Mouse (Mus musculus) CH12.LX (cell line): Measurements from ENCODE around the gene Apoc4. TPM values are rescaled to one million over a fixed set of nuclear protein-coding genes. Genes with fewer than 3 reads are reported as not detected.

ENCODE experiments used
- DNase-seq: peaks from one replicate; pipeline ENCODE4 v3.0.0-alpha.2; 2013; ENCODE audit errors: extremely low read depth
- H3K27ac ChIP-seq: 2 replicates; pipeline ENCODE4 v1.5.1; 2012; ENCODE audit warnings: low read depth, mild to moderate bottlenecking, control low read depth, moderate library complexity; ENCODE audit not compliant: insufficient read depth
- H3K27me3 ChIP-seq: replicated peaks from 2 replicates; pipeline ENCODE3; 2012; ENCODE audit warnings: inconsistent platforms
- H3K36me3 ChIP-seq, 2 experiments: replicated peaks in 1 of 2; 2 replicates each; pipeline versions ENCODE3 to v1.6.1; 2012; ENCODE audit warnings: inconsistent platforms in 1 of 2, low read length in 1 of 2, mild to moderate bottlenecking in 1 of 2, mixed read lengths in 1 of 2, moderate library complexity in 1 of 2; ENCODE audit not compliant: control insufficient read depth in 1 of 2, insufficient read depth in 1 of 2
- H3K4me1 ChIP-seq, 2 experiments: 2 replicates each; pipeline ENCODE4 v1.6.1; 2012; ENCODE audit warnings: inconsistent platforms in 1 of 2, moderate library complexity in 1 of 2; ENCODE audit not compliant: insufficient read depth in 2 of 2, control insufficient read depth in 1 of 2
- H3K4me2 ChIP-seq: 2 replicates; pipeline ENCODE4 v1.6.1; 2012; ENCODE audit warnings: low read depth, mild to moderate bottlenecking, control low read depth; ENCODE audit not compliant: poor library complexity, insufficient read depth, severe bottlenecking
- H3K4me3 ChIP-seq, 3 experiments: fragments of 150-350 bp in 1 of 3; sonication (generic) in 1 of 3; replicated peaks in 1 of 3; 2 replicates each; pipeline versions ENCODE3 to v1.5.1; 2011 to 2012; ENCODE audit warnings: low read depth in 2 of 3, low read length in 2 of 3, mild to moderate bottlenecking in 2 of 3, moderate library complexity in 2 of 3, control low read depth in 1 of 3, improper control_type of control experiment in 1 of 3, inconsistent platforms in 1 of 3, mixed read lengths in 1 of 3; ENCODE audit not compliant: poor library complexity in 1 of 3
- H3K79me2 ChIP-seq: replicated peaks from 2 replicates; pipeline ENCODE4 v1.6.1; 2012; ENCODE audit warnings: mild to moderate bottlenecking, moderate library complexity; ENCODE audit not compliant: control insufficient read depth, poor library complexity, insufficient read depth, severe bottlenecking; ENCODE audit errors: extremely low read depth
- H3K9ac ChIP-seq: 2 replicates; pipeline ENCODE4 v1.6.1; 2012; ENCODE audit warnings: low read depth, mild to moderate bottlenecking, control low read depth, moderate library complexity; ENCODE audit not compliant: insufficient read depth
- H3K9me3 ChIP-seq: replicated peaks from 2 replicates; pipeline ENCODE3; 2012; ENCODE audit warnings: low read length, inconsistent platforms, mixed read lengths
- CHD2 ChIP-seq: IDR thresholded peaks from 2 replicates; pipeline ENCODE4 v1.6.1; 2011; ENCODE audit warnings: low read length, improper control_type of control experiment
- NELFE ChIP-seq: IDR thresholded peaks from 2 replicates; pipeline ENCODE4 v1.6.1; 2011; ENCODE audit warnings: low read depth, low read length, improper control_type of control experiment
- RAD21 ChIP-seq: IDR thresholded peaks from 2 replicates; pipeline ENCODE4 v1.6.1; 2011; ENCODE audit warnings: low read depth, mild to moderate bottlenecking, low read length, improper control_type of control experiment, moderate library complexity
- SIN3A ChIP-seq: IDR thresholded peaks from 2 replicates; pipeline ENCODE4 v1.6.1; 2012; ENCODE audit warnings: low read length, improper control_type of control experiment, inconsistent platforms
- TCF12 ChIP-seq: IDR thresholded peaks from 2 replicates; pipeline ENCODE4 v1.6.1; 2014; ENCODE audit warnings: low read depth, mild to moderate bottlenecking, inconsistent platforms, low read length, improper control_type of control experiment
- ZMIZ1 ChIP-seq: IDR thresholded peaks from 2 replicates; pipeline ENCODE4 v1.6.1; 2012; ENCODE audit warnings: low read depth, mild to moderate bottlenecking, inconsistent platforms, low read length, improper control_type of control experiment
- dilution Hi-C: fragments of 300-500 bp; cut with MboI; formaldehyde crosslinking; loops from 2 replicates; pipeline ENCODE4 v1.14.3; 2020; ENCODE audit warnings: low sequenced_read_pairs; ENCODE audit not compliant: extremely low pct_unique_long_range_greater_than_20kb, extremely low pct_ligation_motif_present
- in situ Hi-C: fragments of 300-500 bp; cut with MboI; formaldehyde crosslinking; loops from 3 replicates; pipeline ENCODE4 v1.14.3; 2019; ENCODE audit warnings: low sequenced_read_pairs, low pct_ligation_motif_present, low pct_unique_long_range_greater_than_20kb, mixed read lengths
- polyA plus RNA-seq: library from polyadenylated mRNA; unstranded; fragments of >175 nt; gene quantifications from 2 replicates; pipeline ENCODE4 v1.2.1, GENCODE M21; 2012; ENCODE audit warnings: low read depth; ENCODE audit not compliant: insufficient read length
- total RNA-seq, 2 experiments: library from RNA; depleted of rRNA; stranded (reverse); fragments of 300-350 nt in 1 of 2; fragments of >200 nt in 1 of 2; gene quantifications; 2 replicates each; pipeline ENCODE4 v1.2.3; 2012 to 2014

The Apoc4 gene
- total and polyA plus RNA-seq, 3 experiments: not detected

GRCm38 (mm10) chr7:19628192-19628535, 53.1 kb downstream of the Apoc4 start:
- Histone ChIP-seq H3K9me3 (no peaks in the 10 kb centered on the region), H3K4me1 (peaks cover 11 to 45% of the 10 kb centered on the region in 2 experiments), H3K27ac (no peak overlapping the region), H3K27me3 (no peaks in the 10 kb centered on the region), H3K4me3 (peak overlapping the region; percentile 51 to 65 (median 53)), H3K79me2 (peaks cover 5% of the 10 kb centered on the region; the same call in 1 of the 2 replicates), H3K9ac (no peak overlapping the region), H3K4me2 (peak overlapping the region; percentile 45), H3K36me3 (peaks cover 27 to 58% of the 10 kb centered on the region in 2 experiments)
- TF ChIP-seq TCF12 (no peak), RAD21 (no peak), SIN3A (no peak), ZMIZ1 (no peak), NELFE (no peak), CHD2 (no peak)
- in situ Hi-C loops: no loop called here
- no peak for DNase-seq
- dilution Hi-C loops: no loop called here

Other genes starting within 250 kb of the Apoc4 start
Only the 20 nearest of the 24 such genes appear.
- gene Bloc1s3, start 173.1 kb downstream of the Apoc4 start, total RNA-seq (2012; rRNA removed): 5.1 and 6.7 TPM in 2 replicates
- 6.9 and 8.0 TPM in 2 replicates for gene Bloc1s3, start 173.1 kb downstream of the Apoc4 start, total RNA-seq (2014; rRNA removed)
- gene Bloc1s3, start 173.1 kb downstream of the Apoc4 start, polyA plus RNA-seq: 3.8 and 4.9 TPM in 2 replicates
- gene Trappc6a, start 173.1 kb downstream of the Apoc4 start, total RNA-seq (2012; rRNA removed): 114 and 201 TPM in 2 replicates
- 72.2 and 77.8 TPM in 2 replicates for gene Trappc6a, start 173.1 kb downstream of the Apoc4 start, total RNA-seq (2014; rRNA removed)
- gene Trappc6a, start 173.1 kb downstream of the Apoc4 start, polyA plus RNA-seq: 37.2 and 41.1 TPM in 2 replicates
- 0.92 and 1.9 TPM in 2 replicates for gene Nkpd1, start 163.6 kb downstream of the Apoc4 start, total RNA-seq (2012; rRNA removed)
- 0.59 and 1.1 TPM in 2 replicates for gene Nkpd1, start 163.6 kb downstream of the Apoc4 start, total RNA-seq (2014; rRNA removed)
- 2.1 and 2.3 TPM in 2 replicates for gene Nkpd1, start 163.6 kb downstream of the Apoc4 start, polyA plus RNA-seq
- gene Ppp1r37, start 118.4 kb downstream of the Apoc4 start, total RNA-seq (2012; rRNA removed): 13.8 and 14.2 TPM in 2 replicates
- gene Ppp1r37, start 118.4 kb downstream of the Apoc4 start, total RNA-seq (2014; rRNA removed): 7.3 and 7.7 TPM in 2 replicates
- 15.7 and 16.5 TPM in 2 replicates for gene Ppp1r37, start 118.4 kb downstream of the Apoc4 start, polyA plus RNA-seq
- 26.5 and 30.0 TPM in 2 replicates for gene Zfp296, start 104.2 kb downstream of the Apoc4 start, total RNA-seq (2012; rRNA removed)
- gene Zfp296, start 104.2 kb downstream of the Apoc4 start, total RNA-seq (2014; rRNA removed): 8.6 and 10.7 TPM in 2 replicates
- gene Zfp296, start 104.2 kb downstream of the Apoc4 start, polyA plus RNA-seq: 37.6 and 44.0 TPM in 2 replicates
- gene Gemin7, start 103.9 kb downstream of the Apoc4 start, total RNA-seq (2012; rRNA removed): 52.5 and 63.2 TPM in 2 replicates
- gene Gemin7, start 103.9 kb downstream of the Apoc4 start, total RNA-seq (2014; rRNA removed): 89.6 and 101 TPM in 2 replicates
- gene Gemin7, start 103.9 kb downstream of the Apoc4 start, polyA plus RNA-seq: 59.3 and 64.4 TPM in 2 replicates
- gene Clasrp, start 77.0 kb downstream of the Apoc4 start, total RNA-seq (2012; rRNA removed): 43.4 and 45.4 TPM in 2 replicates
- gene Clasrp, start 77.0 kb downstream of the Apoc4 start, total RNA-seq (2014; rRNA removed): 14.5 and 17.5 TPM in 2 replicates
- 59.4 and 62.6 TPM in 2 replicates for gene Clasrp, start 77.0 kb downstream of the Apoc4 start, polyA plus RNA-seq
- gene Relb, start 52.0 kb downstream of the Apoc4 start, total RNA-seq (2012; rRNA removed): 37.8 and 58.1 TPM in 2 replicates
- gene Relb, start 52.0 kb downstream of the Apoc4 start, total RNA-seq (2014; rRNA removed): 41.5 and 44.0 TPM in 2 replicates
- 50.6 and 59.6 TPM in 2 replicates for gene Relb, start 52.0 kb downstream of the Apoc4 start, polyA plus RNA-seq
- 43.6 and 43.9 TPM in 2 replicates for gene Clptm1, start 16.4 kb downstream of the Apoc4 start, total RNA-seq (2012; rRNA removed)
- 33.8 and 34.0 TPM in 2 replicates for gene Clptm1, start 16.4 kb downstream of the Apoc4 start, total RNA-seq (2014; rRNA removed)
- gene Clptm1, start 16.4 kb downstream of the Apoc4 start, polyA plus RNA-seq: 54.7 and 70.9 TPM in 2 replicates
- gene Apoc2, start 3.5 kb downstream of the Apoc4 start, total RNA-seq (2012; rRNA removed): not detected in 2 replicates
- gene Apoc2, start 3.5 kb downstream of the Apoc4 start, total RNA-seq (2014; rRNA removed): not detected in 2 replicates
- gene Apoc2, start 3.5 kb downstream of the Apoc4 start, polyA plus RNA-seq: not detected in 2 replicates
- not detected in 2 replicates for gene Gm44805, start 56 bp downstream of the Apoc4 start, total RNA-seq (2012; rRNA removed)
- gene Gm44805, start 56 bp downstream of the Apoc4 start, total RNA-seq (2014; rRNA removed): not detected in 2 replicates
- not detected in 2 replicates for gene Gm44805, start 56 bp downstream of the Apoc4 start, polyA plus RNA-seq
- gene Apoc1, start 11.2 kb upstream of the Apoc4 start, total RNA-seq (2012; rRNA removed): not detected in 2 replicates
- gene Apoc1, start 11.2 kb upstream of the Apoc4 start, total RNA-seq (2014; rRNA removed): not detected in 2 replicates
- gene Apoc1, start 11.2 kb upstream of the Apoc4 start, polyA plus RNA-seq: not detected in 2 replicates
- 10.0 and 10.5 TPM in 2 replicates for gene Apoe, start 17.7 kb upstream of the Apoc4 start, total RNA-seq (2012; rRNA removed)
- 6.2 and 6.4 TPM in 2 replicates for gene Apoe, start 17.7 kb upstream of the Apoc4 start, total RNA-seq (2014; rRNA removed)
- gene Apoe, start 17.7 kb upstream of the Apoc4 start, polyA plus RNA-seq: 16.7 and 21.4 TPM in 2 replicates
- gene Tomm40, start 34.0 kb upstream of the Apoc4 start, total RNA-seq (2012; rRNA removed): 179 and 214 TPM in 2 replicates
- gene Tomm40, start 34.0 kb upstream of the Apoc4 start, total RNA-seq (2014; rRNA removed): 115 TPM in 2 replicates
- 197 and 221 TPM in 2 replicates for gene Tomm40, start 34.0 kb upstream of the Apoc4 start, polyA plus RNA-seq
- 9.1 and 14.1 TPM in 2 replicates for gene Nectin2, start 69.0 kb upstream of the Apoc4 start, total RNA-seq (2012; rRNA removed)
- gene Nectin2, start 69.0 kb upstream of the Apoc4 start, total RNA-seq (2014; rRNA removed): 3.0 and 3.4 TPM in 2 replicates
- 6.3 and 6.5 TPM in 2 replicates for gene Nectin2, start 69.0 kb upstream of the Apoc4 start, polyA plus RNA-seq
- gene Bcam, start 89.5 kb upstream of the Apoc4 start, total RNA-seq (2012; rRNA removed): 8.2 and 10.9 TPM in 2 replicates
- 2.4 and 3.0 TPM in 2 replicates for gene Bcam, start 89.5 kb upstream of the Apoc4 start, total RNA-seq (2014; rRNA removed)
- 4.8 and 5.3 TPM in 2 replicates for gene Bcam, start 89.5 kb upstream of the Apoc4 start, polyA plus RNA-seq
- 30.8 and 38.9 TPM in 2 replicates for gene Cblc, start 115.3 kb upstream of the Apoc4 start, total RNA-seq (2012; rRNA removed)
- 6.4 and 7.2 TPM in 2 replicates for gene Cblc, start 115.3 kb upstream of the Apoc4 start, total RNA-seq (2014; rRNA removed)
- gene Cblc, start 115.3 kb upstream of the Apoc4 start, polyA plus RNA-seq: 12.7 and 13.4 TPM in 2 replicates
- gene Bcl3, start 141.3 kb upstream of the Apoc4 start, total RNA-seq (2012; rRNA removed): 15.8 and 18.8 TPM in 2 replicates
- gene Bcl3, start 141.3 kb upstream of the Apoc4 start, total RNA-seq (2014; rRNA removed): 3.2 and 3.8 TPM in 2 replicates
- 17.9 and 25.2 TPM in 2 replicates for gene Bcl3, start 141.3 kb upstream of the Apoc4 start, polyA plus RNA-seq
- gene Gm19345, start 170.5 kb upstream of the Apoc4 start, total RNA-seq (2012; rRNA removed): 0.59 TPM in 1 of 2 replicates, not detected in the other
- gene Gm19345, start 170.5 kb upstream of the Apoc4 start, total RNA-seq (2014; rRNA removed): not detected in 2 replicates
- gene Gm19345, start 170.5 kb upstream of the Apoc4 start, polyA plus RNA-seq: 4.1 and 4.3 TPM in 2 replicates
- gene Ceacam16, start 179.8 kb upstream of the Apoc4 start, total RNA-seq (2012; rRNA removed): 2.5 and 3.2 TPM in 2 replicates
- 0.88 and 1.1 TPM in 2 replicates for gene Ceacam16, start 179.8 kb upstream of the Apoc4 start, total RNA-seq (2014; rRNA removed)
- 6.8 and 7.7 TPM in 2 replicates for gene Ceacam16, start 179.8 kb upstream of the Apoc4 start, polyA plus RNA-seq